Mouse (Mus musculus) CH12.LX (cell line): ENCODE data around the gene Dhx38. TPM values are rescaled to one million over a fixed set of nuclear protein-coding genes. Genes with fewer than 3 reads are reported as not detected.

Experiments
- DNase-seq: peaks from one replicate; pipeline ENCODE4 v3.0.0-alpha.2; 2013; ENCODE audit errors: extremely low read depth
- H3K27ac ChIP-seq: 2 replicates; pipeline ENCODE4 v1.5.1; 2012; ENCODE audit warnings: low read depth, mild to moderate bottlenecking, control low read depth, moderate library complexity; ENCODE audit not compliant: insufficient read depth
- H3K27me3 ChIP-seq: replicated peaks from 2 replicates; pipeline ENCODE3; 2012; ENCODE audit warnings: inconsistent platforms
- H3K36me3 ChIP-seq, 2 experiments: replicated peaks in 1 of 2; 2 replicates each; pipeline versions ENCODE3 to v1.6.1; 2012; ENCODE audit warnings: inconsistent platforms in 1 of 2, low read length in 1 of 2, mild to moderate bottlenecking in 1 of 2, mixed read lengths in 1 of 2, moderate library complexity in 1 of 2; ENCODE audit not compliant: control insufficient read depth in 1 of 2, insufficient read depth in 1 of 2
- H3K4me1 ChIP-seq, 2 experiments: 2 replicates each; pipeline ENCODE4 v1.6.1; 2012; ENCODE audit warnings: inconsistent platforms in 1 of 2, moderate library complexity in 1 of 2; ENCODE audit not compliant: insufficient read depth in 2 of 2, control insufficient read depth in 1 of 2
- H3K4me2 ChIP-seq: 2 replicates; pipeline ENCODE4 v1.6.1; 2012; ENCODE audit warnings: low read depth, mild to moderate bottlenecking, control low read depth; ENCODE audit not compliant: poor library complexity, insufficient read depth, severe bottlenecking
- H3K4me3 ChIP-seq, 3 experiments: fragments of 150-350 bp in 1 of 3; sonication (generic) in 1 of 3; replicated peaks in 1 of 3; 2 replicates each; pipeline versions ENCODE3 to v1.5.1; 2011 to 2012; ENCODE audit warnings: low read depth in 2 of 3, low read length in 2 of 3, mild to moderate bottlenecking in 2 of 3, moderate library complexity in 2 of 3, control low read depth in 1 of 3, improper control_type of control experiment in 1 of 3, inconsistent platforms in 1 of 3, mixed read lengths in 1 of 3; ENCODE audit not compliant: poor library complexity in 1 of 3
- H3K79me2 ChIP-seq: replicated peaks from 2 replicates; pipeline ENCODE4 v1.6.1; 2012; ENCODE audit warnings: mild to moderate bottlenecking, moderate library complexity; ENCODE audit not compliant: control insufficient read depth, poor library complexity, insufficient read depth, severe bottlenecking; ENCODE audit errors: extremely low read depth
- H3K9ac ChIP-seq: 2 replicates; pipeline ENCODE4 v1.6.1; 2012; ENCODE audit warnings: low read depth, mild to moderate bottlenecking, control low read depth, moderate library complexity; ENCODE audit not compliant: insufficient read depth
- H3K9me3 ChIP-seq: replicated peaks from 2 replicates; pipeline ENCODE3; 2012; ENCODE audit warnings: low read length, inconsistent platforms, mixed read lengths
- BHLHE40 ChIP-seq: IDR thresholded peaks from 2 replicates; pipeline ENCODE4 v1.6.1; 2011; ENCODE audit warnings: mild to moderate bottlenecking, low read depth, low read length, improper control_type of control experiment
- CHD1 ChIP-seq: IDR thresholded peaks from 2 replicates; pipeline ENCODE4 v1.6.1; 2012; ENCODE audit warnings: low read depth, low read length, improper control_type of control experiment, inconsistent platforms
- CHD2 ChIP-seq: IDR thresholded peaks from 2 replicates; pipeline ENCODE4 v1.6.1; 2011; ENCODE audit warnings: low read length, improper control_type of control experiment
- E2F4 ChIP-seq: IDR thresholded peaks from 2 replicates; pipeline ENCODE4 v1.6.1; 2011; ENCODE audit warnings: low read depth, low read length, improper control_type of control experiment; ENCODE audit not compliant: insufficient replicate concordance
- EP300 ChIP-seq: IDR thresholded peaks from 2 replicates; pipeline ENCODE4 v1.6.1; 2011; ENCODE audit warnings: low read length, improper control_type of control experiment
- ETS1 ChIP-seq: conservative IDR thresholded peaks from 2 replicates; pipeline ENCODE4 v1.6.1; 2012; ENCODE audit warnings: low read depth, mild to moderate bottlenecking, inconsistent platforms, low read length, improper control_type of control experiment, moderate library complexity
- GABPA ChIP-seq: IDR thresholded peaks from 2 replicates; pipeline ENCODE4 v1.6.1; 2012; ENCODE audit warnings: low read depth, low read length, improper control_type of control experiment, inconsistent platforms; ENCODE audit not compliant: insufficient replicate concordance
- HCFC1 ChIP-seq: IDR thresholded peaks from 2 replicates; pipeline ENCODE4 v1.6.1; 2012; ENCODE audit warnings: low read depth, mild to moderate bottlenecking, inconsistent platforms, low read length, improper control_type of control experiment
- JUN ChIP-seq: IDR thresholded peaks from 2 replicates; pipeline ENCODE4 v1.6.1; 2011; ENCODE audit warnings: low read depth, mild to moderate bottlenecking, low read length, improper control_type of control experiment, moderate library complexity; ENCODE audit not compliant: insufficient read depth
- JUND ChIP-seq: conservative IDR thresholded peaks from 2 replicates; pipeline ENCODE4 v1.6.1; 2011; ENCODE audit warnings: low read depth, low read length, improper control_type of control experiment
- KAT2A ChIP-seq: IDR thresholded peaks from 2 replicates; pipeline ENCODE4 v1.6.1; 2012; ENCODE audit warnings: low read length, improper control_type of control experiment, inconsistent platforms; ENCODE audit not compliant: insufficient replicate concordance
- MAX ChIP-seq: IDR thresholded peaks from 2 replicates; pipeline ENCODE4 v1.6.1; 2011; ENCODE audit warnings: low read length, improper control_type of control experiment
- MAZ ChIP-seq: IDR thresholded peaks from 2 replicates; pipeline ENCODE4 v1.6.1; 2012; ENCODE audit warnings: low read depth, mild to moderate bottlenecking, inconsistent platforms, low read length, improper control_type of control experiment, moderate library complexity
- MEF2A ChIP-seq: IDR thresholded peaks from 2 replicates; pipeline ENCODE4 v1.6.1; 2014; ENCODE audit warnings: low read depth, mild to moderate bottlenecking, inconsistent platforms, low read length, improper control_type of control experiment, borderline replicate concordance
- MXI1 ChIP-seq: IDR thresholded peaks from 2 replicates; pipeline ENCODE4 v1.6.1; 2011; ENCODE audit warnings: mild to moderate bottlenecking, low read depth, low read length, improper control_type of control experiment
- MYC ChIP-seq: IDR thresholded peaks from 2 replicates; pipeline ENCODE4 v1.6.1; 2011; ENCODE audit warnings: low read depth, mild to moderate bottlenecking, improper control_type of control experiment, low read length
- NRF1 ChIP-seq: IDR thresholded peaks from 2 replicates; pipeline ENCODE4 v1.6.1; 2014; ENCODE audit warnings: low read depth, mild to moderate bottlenecking, inconsistent platforms, low read length, improper control_type of control experiment, moderate library complexity
- POLR2A ChIP-seq: IDR thresholded peaks from 2 replicates; pipeline ENCODE4 v1.6.1; 2011; ENCODE audit warnings: low read depth, mild to moderate bottlenecking, improper control_type of control experiment, low read length
- RAD21 ChIP-seq: IDR thresholded peaks from 2 replicates; pipeline ENCODE4 v1.6.1; 2011; ENCODE audit warnings: low read depth, mild to moderate bottlenecking, low read length, improper control_type of control experiment, moderate library complexity
- TBP ChIP-seq: conservative IDR thresholded peaks from 2 replicates; pipeline ENCODE4 v1.6.1; 2011; ENCODE audit warnings: low read depth, low read length, improper control_type of control experiment
- TCF12 ChIP-seq: IDR thresholded peaks from 2 replicates; pipeline ENCODE4 v1.6.1; 2014; ENCODE audit warnings: low read depth, mild to moderate bottlenecking, inconsistent platforms, low read length, improper control_type of control experiment
- USF2 ChIP-seq: conservative IDR thresholded peaks from 2 replicates; pipeline ENCODE4 v1.6.1; 2011; ENCODE audit warnings: low read depth, low read length, improper control_type of control experiment
- ZC3H11A ChIP-seq: IDR thresholded peaks from 2 replicates; pipeline ENCODE4 v1.6.1; 2012; ENCODE audit warnings: low read depth, mild to moderate bottlenecking, inconsistent platforms, low read length, improper control_type of control experiment
- ZKSCAN1 ChIP-seq: IDR thresholded peaks from 2 replicates; pipeline ENCODE4 v1.6.1; 2012; ENCODE audit warnings: low read depth, inconsistent platforms, low read length, improper control_type of control experiment, borderline replicate concordance
- ZMIZ1 ChIP-seq: IDR thresholded peaks from 2 replicates; pipeline ENCODE4 v1.6.1; 2012; ENCODE audit warnings: low read depth, mild to moderate bottlenecking, inconsistent platforms, low read length, improper control_type of control experiment
- dilution Hi-C: fragments of 300-500 bp; cut with MboI; formaldehyde crosslinking; loops from 2 replicates; pipeline ENCODE4 v1.14.3; 2020; ENCODE audit warnings: low sequenced_read_pairs; ENCODE audit not compliant: extremely low pct_unique_long_range_greater_than_20kb, extremely low pct_ligation_motif_present
- in situ Hi-C: fragments of 300-500 bp; cut with MboI; formaldehyde crosslinking; loops from 3 replicates; pipeline ENCODE4 v1.14.3; 2019; ENCODE audit warnings: low sequenced_read_pairs, low pct_ligation_motif_present, low pct_unique_long_range_greater_than_20kb, mixed read lengths
- polyA plus RNA-seq: library from polyadenylated mRNA; unstranded; fragments of >175 nt; gene quantifications from 2 replicates; pipeline ENCODE4 v1.2.1, GENCODE M21; 2012; ENCODE audit warnings: low read depth; ENCODE audit not compliant: insufficient read length
- total RNA-seq, 2 experiments: library from RNA; depleted of rRNA; stranded (reverse); fragments of 300-350 nt in 1 of 2; fragments of >200 nt in 1 of 2; gene quantifications; 2 replicates each; pipeline ENCODE4 v1.2.3; 2012 to 2014

Gene Dhx38
- total and polyA plus RNA-seq, 3 experiments = 19.7 to 51.0 (median 41.7) TPM

- H3K27me3 ChIP-seq = peaks cover 11% of the 10 kb centered on the region
- no peak overlapping the region for H3K9ac ChIP-seq
- no peak for DNase-seq
- in situ Hi-C loops (no loop called here), dilution Hi-C loops (no loop called here)
- no peak for TF ChIP-seq KAT2A
- TF ChIP-seq TBP = no peak
- no peak for TF ChIP-seq RAD21
- H3K36me3 ChIP-seq = no peaks in the 10 kb centered on the region
- H3K9me3 ChIP-seq = peaks cover 8% of the 10 kb centered on the region
- no peak overlapping the region for H3K4me3 ChIP-seq
- H3K79me2 ChIP-seq = no peaks in the 10 kb centered on the region
- H3K4me2 ChIP-seq = no peak overlapping the region
- no peaks in the 10 kb centered on the region for H3K4me1 ChIP-seq
- H3K27ac ChIP-seq = no peak overlapping the region
Observed at GRCm38 (mm10) chr8:109584293-109584692, 18.6 kb upstream of the Dhx38 start.

GRCm38 (mm10) chr8:109578900-109579301, 13.2 kb upstream of the Dhx38 start, which contains the start of gene Hp:
Gene Hp (minus strand): TSS chr8:109579172.
- Histone ChIP-seq H3K4me1 (no peaks in the 10 kb centered on the region), H3K79me2 (no peaks in the 10 kb centered on the region), H3K27ac (no peak within 1 kb of the TSS), H3K9ac (no peak within 1 kb of the TSS)
- TF ChIP-seq E2F4 (no peak), TCF12 (no peak), ETS1 (no peak), MXI1 (no peak), HCFC1 (no peak), KAT2A (no peak)
- TF ChIP-seq, all 38 proteins: peak for 0
- no peak within 1 kb of the TSS for H3K4me3 ChIP-seq
- dilution Hi-C loops (no loop called here), in situ Hi-C loops (no loop called here)
- peaks cover 1% of the 10 kb centered on the region for H3K27me3 ChIP-seq
- peaks cover 0 to 15% of the 10 kb centered on the region in 2 experiments for H3K36me3 ChIP-seq
- H3K9me3 ChIP-seq = peaks cover 5% of the 10 kb centered on the region
- no peak for DNase-seq
- H3K4me2 ChIP-seq = no peak within 1 kb of the TSS

- no peak for DNase-seq
- dilution Hi-C loops = no loop called here
- no peak for TF ChIP-seq GABPA
- no peak for TF ChIP-seq EP300
- TF ChIP-seq JUN = no peak
- no peak for TF ChIP-seq BHLHE40
- no peak for TF ChIP-seq CHD2
- TF ChIP-seq ZKSCAN1 = no peak
- TF ChIP-seq TCF12 = no peak
- no peak for TF ChIP-seq MEF2A
- no peak for TF ChIP-seq JUND
- TF ChIP-seq POLR2A = no peak
- no peak for TF ChIP-seq NRF1
- no peak for TF ChIP-seq MAZ
- TF ChIP-seq MYC = no peak
- no peak for TF ChIP-seq USF2
- TF ChIP-seq ZMIZ1 = no peak
- TF ChIP-seq ZC3H11A = no peak
- no peak for TF ChIP-seq MAX
- TF ChIP-seq CHD1 = no peak
- TF ChIP-seq E2F4 = no peak
Observed at GRCm38 (mm10) chr8:109576311-109576710, 10.7 kb upstream of the Dhx38 start.

More at GRCm38 (mm10) chr8:109576311-109576710, 10.7 kb upstream of the Dhx38 start:
- Histone ChIP-seq H3K4me2 (no peak overlapping the region), H3K79me2 (no peaks in the 10 kb centered on the region), H3K4me3 (no peak overlapping the region), H3K27me3 (no peaks in the 10 kb centered on the region), H3K27ac (no peak overlapping the region), H3K36me3 (peaks cover 2 to 39% of the 10 kb centered on the region in 2 experiments), H3K4me1 (no peaks in the 10 kb centered on the region), H3K9ac (no peak overlapping the region), H3K9me3 (no peaks in the 10 kb centered on the region)
- in situ Hi-C loops = no loop called here
